ENCODE assay signal across 9 mouse cellular contexts in genomic region chr14:118385529-118385932, GRCm38 (mm10).
A peak's percentile ranks its signal among the peaks of the same experiment; 100 is the strongest.
DNase-seq lines count a peak whose midpoint lies in the region; ATAC-seq lines count a peak whose summit lies in the region.
"Had no signal": no experiment of that assay in that cellular context is flagged by ENCODE, and none has a peak within 500 bp of the region (broad histone marks: within the 10 kb centered on the region; RNA-seq: fewer than 3 reads in every experiment).

No protein-coding gene starts in this region.

- H3K4me2 ChIP-seq in heart, embryonic 13.5 days = peak overlapping the region; percentile 67
- H3K4me2 ChIP-seq in limb, embryonic 15.5 days = peak overlapping the region; percentile 22; the same call in 1 of the 2 replicates

- no peak overlapping the region for H3K27ac ChIP-seq in heart, embryonic 13.5 days (replicated peaks)
- H3K27ac ChIP-seq in limb, embryonic 15.5 days = no peak overlapping the region

- no peak; the same call in 1 of the 2 replicates for ATAC-seq in heart, embryonic 13.5 days (ENCODE audit: extremely low read depth, insufficient number of reproducible peaks, low FRiP score, low TSS enrichment)
- ATAC-seq in granulocyte monocyte progenitor cell, adult 5-6 weeks (replicated peaks; ENCODE audit: poor library complexity, severe bottlenecking) = peak; percentile 65
- no peak for ATAC-seq in limb, embryonic 15.5 days (ENCODE audit: insufficient number of reproducible peaks, low FRiP score, low TSS enrichment, low read depth)
- no peak for ATAC-seq in inflammation-experienced regulatory T-cells, adult 6 months

- H3K27me3 ChIP-seq in heart, embryonic 13.5 days (replicated peaks) = no peaks in the 10 kb centered on the region; the same call in 1 of the 2 replicates
- no peaks in the 10 kb centered on the region for H3K27me3 ChIP-seq in limb, embryonic 15.5 days

- no peak for DNase-seq in heart, postnatal 25 days (ENCODE audit: low spot score)
- DNase-seq in R1 (ENCODE audit: low read depth, low spot score) = peak; percentile 84
- no peak for DNase-seq in frontal cortex, postnatal 14 days (ENCODE audit: low spot score in 2 of 2)
- DNase-seq in gastrocnemius, postnatal 25 days = no peak
- DNase-seq: thymus, postnatal 4 days had no signal

- H3K9ac ChIP-seq in heart, embryonic 13.5 days = no peak overlapping the region
- H3K9ac ChIP-seq in limb, embryonic 15.5 days = no peak overlapping the region

- H3K36me3 ChIP-seq in heart, embryonic 13.5 days = no peaks in the 10 kb centered on the region
- no peaks in the 10 kb centered on the region for H3K36me3 ChIP-seq in limb, embryonic 15.5 days

- H3K4me1 ChIP-seq in heart, embryonic 13.5 days = peaks cover 12% of the 10 kb centered on the region
- H3K4me1 ChIP-seq in limb, embryonic 15.5 days = no peaks in the 10 kb centered on the region

- intact Hi-C loops in heart, postnatal 25 days (cut with DNase I) = no loop called here

- H3K9me3 ChIP-seq in heart, embryonic 13.5 days = no peaks in the 10 kb centered on the region
- H3K9me3 ChIP-seq in limb, embryonic 15.5 days = no peaks in the 10 kb centered on the region

- 2% methylated on average over 7 of the region's 7 CpGs for WGBS in heart, embryonic 13.5 days
- WGBS in limb, embryonic 15.5 days = 11% methylated on average over 7 of the region's 7 CpGs

- H3K4me3 ChIP-seq in heart, embryonic 13.5 days = peak overlapping the region; percentile 41
- no peak overlapping the region for H3K4me3 ChIP-seq in limb, embryonic 15.5 days
